Mouse (Mus musculus) forebrain, postnatal 0 days (tissue): ENCODE data around the gene Taf13. TPM values are rescaled to one million over a fixed set of nuclear protein-coding genes. Genes with fewer than 3 reads are reported as not detected.

Source experiments
- ATAC-seq: fragments of 200-750 bp; cut with Nextera tagmentation; 2 replicates; pipeline ENCODE4 v1.8.0; 2017; ENCODE audit warnings: mild to moderate bottlenecking, moderate library complexity
- DNase-seq: peaks from one replicate; pipeline ENCODE4 v3.0.0-alpha.2; 2015
- H3K27ac ChIP-seq: fragments of 300-500 bp; sonication (generic); 2 replicates; pipeline ENCODE4 v1.5.1; 2014; ENCODE audit warnings: low read depth, mild to moderate bottlenecking, antibody characterized with exemption, low read length, moderate library complexity, mixed read lengths
- H3K27me3 ChIP-seq: fragments of 300-500 bp; sonication (generic); 2 replicates; pipeline ENCODE4 v1.6.1; 2014; ENCODE audit warnings: mild to moderate bottlenecking, low read length, mixed read lengths; ENCODE audit not compliant: insufficient read depth
- H3K36me3 ChIP-seq: fragments of 300-500 bp; sonication (generic); 2 replicates; pipeline ENCODE4 v1.6.1; 2014; ENCODE audit warnings: mild to moderate bottlenecking, moderate library complexity; ENCODE audit not compliant: insufficient read depth
- H3K4me1 ChIP-seq: fragments of 300-500 bp; sonication (generic); 2 replicates; pipeline ENCODE4 v1.6.1; 2014; ENCODE audit warnings: antibody characterized with exemption; ENCODE audit not compliant: insufficient read depth
- H3K4me2 ChIP-seq: fragments of 300-500 bp; sonication (generic); 2 replicates; pipeline ENCODE4 v1.6.1; 2014; ENCODE audit warnings: low read depth, mild to moderate bottlenecking, moderate library complexity
- H3K4me3 ChIP-seq: fragments of 300-500 bp; sonication (generic); 2 replicates; pipeline ENCODE4 v1.5.1; 2014; ENCODE audit warnings: low read depth, low read length, mixed read lengths
- H3K9ac ChIP-seq: fragments of 300-500 bp; sonication (generic); 2 replicates; pipeline ENCODE4 v1.6.1; 2014; ENCODE audit warnings: mild to moderate bottlenecking
- H3K9me3 ChIP-seq: fragments of 300-500 bp; sonication (generic); 2 replicates; pipeline ENCODE4 v1.6.1; 2016; ENCODE audit warnings: low read length
- CTCF ChIP-seq: sonication (generic); IDR thresholded peaks from 2 replicates; pipeline ENCODE4 v1.5.1; 2016; ENCODE audit warnings: antibody characterized with exemption, control low read depth, low read depth
- WGBS: fragments of 180-500 bp; shearing (Covaris S2); extraction: QIAGEN DNeasy Blood & Tissue Kit; methylation state at CpG from one replicate; pipeline ENCODE4 v1.1.7; 2014; 5-methylcytosine and 5-hydroxymethylcytosine counted together
- microRNA-seq, 2 experiments: library from miRNA; unstranded; fragments of <30 nt; microRNA quantifications; one replicate each; pipeline ENCODE4; 2016
- polyA plus RNA-seq: library from polyadenylated mRNA; unstranded; fragments of >200 nt; fragmentation: Nextera tagmentation; extraction: Ambion mirVana; gene quantifications from 2 replicates; pipeline ENCODE4 v1.2.1, GENCODE M21; 2015
- total RNA-seq: library from RNA; depleted of rRNA; stranded (reverse); fragments of >200 nt; gene quantifications from 2 replicates; pipeline ENCODE4 v1.2.3, GENCODE M21; 2014; rRNA removed

The Taf13 gene
- total and polyA plus RNA-seq, 2 experiments from 2014 or later: 13.8 to 46.4 TPM

DNA sequence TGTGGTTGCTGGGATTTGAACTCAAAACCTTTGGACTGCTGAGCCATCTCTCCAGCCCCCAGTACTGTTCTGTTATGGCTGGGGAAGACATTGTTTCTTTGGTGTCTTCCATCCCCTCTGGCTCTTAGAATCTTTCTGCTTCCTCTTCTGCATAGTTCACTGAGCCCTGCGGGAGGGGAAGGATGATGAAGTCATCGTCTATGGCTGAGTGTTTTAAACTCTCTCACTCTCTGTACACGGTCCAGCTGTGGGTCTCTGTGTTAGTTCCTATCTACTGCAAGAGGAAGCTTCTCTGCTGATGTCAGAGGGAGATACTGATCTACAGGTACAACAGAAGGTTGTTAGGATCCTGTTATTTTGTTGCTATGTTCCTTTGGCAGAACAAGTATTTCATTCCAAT, 37.4 kb downstream of the Taf13 start:
- ATAC-seq: no peak
- Histone ChIP-seq H3K4me3 (no peak overlapping the region), H3K4me2 (no peak overlapping the region), H3K27me3 (no peaks in the 10 kb centered on the region), H3K27ac (no peak overlapping the region), H3K4me1 (no peaks in the 10 kb centered on the region), H3K9ac (no peak overlapping the region), H3K9me3 (no peaks in the 10 kb centered on the region), H3K36me3 (peaks cover 14% of the 10 kb centered on the region)
- DNase-seq: no peak
- WGBS: 60% methylated on average over 3 of the region's 3 CpGs
- no peak for TF ChIP-seq CTCF

Small RNA genes lying within 50 kb of the gene (microRNA-seq; reads per million reads assigned to microRNA genes)
- gene Gm22860: 0 reads per million in 2 experiments

Other genes with a start within 250 kb of the Taf13 start
- gene Mybphl, start 206.8 kb upstream of the Taf13 start, total RNA-seq: not detected in 2 replicates
- gene Mybphl, start 206.8 kb upstream of the Taf13 start, polyA plus RNA-seq: not detected in 2 replicates
- 9.5 and 10.5 TPM in 2 replicates for gene Psrc1, start 187.9 kb upstream of the Taf13 start, total RNA-seq
- gene Psrc1, start 187.9 kb upstream of the Taf13 start, polyA plus RNA-seq: 6.5 and 7.0 TPM in 2 replicates
- 39.0 and 51.4 TPM in 2 replicates for gene Celsr2, start 156.1 kb upstream of the Taf13 start, total RNA-seq
- gene Celsr2, start 156.1 kb upstream of the Taf13 start, polyA plus RNA-seq: 14.4 and 24.5 TPM in 2 replicates
- 196 and 202 TPM in 2 replicates for gene Sars, start 126.5 kb upstream of the Taf13 start, total RNA-seq
- gene Sars, start 126.5 kb upstream of the Taf13 start, polyA plus RNA-seq: 220 and 223 TPM in 2 replicates
- gene 1700013F07Rik, start 37.5 kb upstream of the Taf13 start, total RNA-seq: 0.85 and 1.8 TPM in 2 replicates
- 3.0 and 4.5 TPM in 2 replicates for gene 1700013F07Rik, start 37.5 kb upstream of the Taf13 start, polyA plus RNA-seq
- 9.2 and 11.5 TPM in 2 replicates for gene 5330417C22Rik, start 35.2 kb upstream of the Taf13 start, total RNA-seq
- 16.6 and 17.5 TPM in 2 replicates for gene 5330417C22Rik, start 35.2 kb upstream of the Taf13 start, polyA plus RNA-seq
- 59.6 and 70.2 TPM in 2 replicates for gene Tmem167b, start 9.2 kb upstream of the Taf13 start, total RNA-seq
- gene Tmem167b, start 9.2 kb upstream of the Taf13 start, polyA plus RNA-seq: 42.5 and 50.0 TPM in 2 replicates
- 107 and 110 TPM in 2 replicates for gene Wdr47, start 19.6 kb downstream of the Taf13 start, total RNA-seq
- gene Wdr47, start 19.6 kb downstream of the Taf13 start, polyA plus RNA-seq: 72.4 and 90.1 TPM in 2 replicates
- 43.9 and 84.0 TPM in 2 replicates for gene Clcc1, start 82.2 kb downstream of the Taf13 start, total RNA-seq
- gene Clcc1, start 82.2 kb downstream of the Taf13 start, polyA plus RNA-seq: 47.5 and 48.8 TPM in 2 replicates
- 12.6 and 16.6 TPM in 2 replicates for gene Gpsm2, start 150.6 kb downstream of the Taf13 start, total RNA-seq
- gene Gpsm2, start 150.6 kb downstream of the Taf13 start, polyA plus RNA-seq: 11.3 and 14.2 TPM in 2 replicates
- under 0.01 TPM in 1 of 2 replicates, not detected in the other for gene Aknad1, start 168.0 kb downstream of the Taf13 start, total RNA-seq
- gene Aknad1, start 168.0 kb downstream of the Taf13 start, polyA plus RNA-seq: not detected in 2 replicates